Mouse (Mus musculus): ENCODE measurements around the gene Mcrip2. TPM values are rescaled to one million over a fixed set of nuclear protein-coding genes. Genes with fewer than 3 reads are reported as not detected.

The Mcrip2 gene
- total and polyA plus RNA-seq, 2 experiments, result 26.1 to 139 TPM

DNA sequence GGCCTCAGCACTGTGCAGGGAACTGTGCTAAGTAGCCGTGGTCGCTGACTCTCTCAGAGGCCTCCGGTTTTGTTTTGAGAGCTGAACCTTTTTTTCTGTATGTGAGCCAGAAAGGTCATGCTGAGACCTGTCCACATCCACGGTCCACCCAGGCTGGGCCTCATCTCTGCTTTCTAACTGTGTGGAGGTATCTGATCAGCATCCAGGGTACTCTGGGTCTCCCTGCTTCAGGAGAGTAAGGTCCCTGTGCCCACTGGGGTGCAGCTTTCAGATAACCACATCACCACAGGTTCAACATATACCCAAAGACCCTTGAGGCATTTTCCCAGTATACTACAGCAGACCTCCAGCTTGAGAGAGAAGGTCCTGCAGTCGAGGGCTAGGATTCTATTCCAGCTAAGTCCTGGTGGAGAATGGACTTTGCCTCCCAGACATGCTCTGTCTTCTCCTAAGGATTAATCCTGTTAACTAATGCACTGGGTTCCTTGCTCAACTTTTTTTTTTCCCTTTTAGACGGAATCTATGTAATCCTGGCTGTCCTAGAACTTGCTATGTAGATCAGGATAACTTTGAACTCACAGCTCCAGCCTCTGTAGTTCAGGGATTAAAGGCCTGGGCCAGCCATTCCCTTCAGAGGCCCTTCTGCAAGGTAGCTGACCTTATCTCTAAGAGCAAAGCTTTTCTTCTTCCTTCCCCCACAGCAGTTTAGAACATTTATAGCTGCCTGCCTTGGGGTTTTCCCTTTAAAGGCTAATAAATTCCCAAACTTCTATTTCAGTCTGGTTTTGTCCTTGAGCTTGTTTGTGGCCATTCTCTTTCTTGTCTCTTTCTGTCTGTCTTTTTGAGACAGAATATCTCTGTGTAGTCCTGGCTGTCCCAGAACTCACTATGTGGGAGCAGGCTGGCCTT, 6.6 kb downstream of the Mcrip2 start:
- no peaks in the 10 kb centered on the region for H3K27me3 ChIP-seq (ENCODE audit: control insufficient read depth, insufficient read depth, low read length)
- WGBS, result 8% methylated on average over 6 of the region's 6 CpGs
- H3K4me3 ChIP-seq (ENCODE audit: insufficient read depth, low read depth, low read length), result peak overlapping the region; percentile 71
- peak overlapping the region; percentile 82 for H3K9ac ChIP-seq (ENCODE audit: low read depth, low read length)
- no peak for DNase-seq (ENCODE audit: extremely low read depth, low read depth, low spot score)
- no peaks in the 10 kb centered on the region for H3K36me3 ChIP-seq (ENCODE audit: control insufficient read depth, insufficient read depth, low read length)
- H3K27ac ChIP-seq (replicated peaks; ENCODE audit: insufficient read depth, low read depth, low read length), result peak overlapping the region; percentile 61
- peaks cover 29% of the 10 kb centered on the region for H3K4me1 ChIP-seq (ENCODE audit: control insufficient read depth, insufficient read depth, low read length)
- TF ChIP-seq POLR2A (IDR thresholded peaks at IDR 0.05; ENCODE audit: extremely low read depth, insufficient read depth, low read length), result no peak
- no peak for TF ChIP-seq CTCF (IDR thresholded peaks at IDR 0.05; ENCODE audit: low read depth, low read length)
- H3K79me2 ChIP-seq (ENCODE audit: control insufficient read depth, insufficient read depth, low read length), result peaks cover 17% of the 10 kb centered on the region; the same call in 1 of the 2 replicates

- peak; percentile 36; the same call in 1 of the 2 replicates for TF ChIP-seq POLR2A (IDR thresholded peaks at IDR 0.05; ENCODE audit: extremely low read depth, insufficient read depth, low read length)
- peak; percentile 42; the same call in 1 of the 2 replicates for TF ChIP-seq CTCF (IDR thresholded peaks at IDR 0.05; ENCODE audit: low read depth, low read length)
- WGBS, result 5% methylated on average over 65 of the region's 65 CpGs
- peak within 1 kb of the TSS; percentile 82 for H3K9ac ChIP-seq (ENCODE audit: low read depth, low read length)
- no peaks in the 10 kb centered on the region for H3K27me3 ChIP-seq (ENCODE audit: control insufficient read depth, insufficient read depth, low read length)
- peak within 1 kb of the TSS; percentile 61 for H3K27ac ChIP-seq (replicated peaks; ENCODE audit: insufficient read depth, low read depth, low read length)
- H3K4me3 ChIP-seq (ENCODE audit: insufficient read depth, low read depth, low read length), result peak within 1 kb of the TSS; percentile 71
- H3K79me2 ChIP-seq (ENCODE audit: control insufficient read depth, insufficient read depth, low read length), result peaks cover 10% of the 10 kb centered on the region; the same call in 1 of the 2 replicates
- peak; percentile 85 for DNase-seq (ENCODE audit: extremely low read depth, low read depth, low spot score)
- peaks cover 22% of the 10 kb centered on the region for H3K4me1 ChIP-seq (ENCODE audit: control insufficient read depth, insufficient read depth, low read length)
- H3K36me3 ChIP-seq (ENCODE audit: control insufficient read depth, insufficient read depth, low read length), result no peaks in the 10 kb centered on the region
Measured at GRCm38 (mm10) chr17:25860832-25861703, 7.5 kb downstream of the Mcrip2 start, which contains the start of gene Wdr90. Gene Wdr90 (minus strand): TSS chr17:25861501.

GRCm38 (mm10) chr17:25860229-25860628, 8.3 kb downstream of the Mcrip2 start:
- no peak overlapping the region for H3K9ac ChIP-seq (ENCODE audit: low read depth, low read length)

DNA sequence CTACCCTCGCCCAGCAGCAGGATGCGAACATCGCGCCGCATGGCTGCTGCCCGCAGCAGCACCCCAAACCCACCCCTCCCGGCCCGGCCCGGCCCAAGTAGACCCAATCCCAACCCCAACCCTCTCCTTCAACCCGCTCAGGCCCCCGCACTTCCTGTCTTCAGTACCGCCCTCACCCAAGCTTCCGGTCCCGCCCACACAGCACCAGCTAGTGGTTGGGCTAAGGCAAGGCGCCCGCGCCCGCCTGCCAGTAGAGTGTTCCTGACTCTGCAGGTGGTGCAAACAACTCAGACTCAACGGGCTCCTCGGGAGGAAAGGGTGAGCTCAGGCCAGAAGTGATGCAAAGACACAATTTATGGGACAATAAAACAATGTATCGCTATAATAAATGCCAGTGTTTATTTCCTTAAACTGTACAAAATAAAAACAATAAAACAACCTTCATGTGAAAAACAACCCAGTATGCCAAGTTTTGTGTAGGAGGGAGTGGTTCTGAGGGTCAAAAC, 24.1 kb downstream of the Mcrip2 start, which contains the start of gene Rhot2:
Gene Rhot2 (minus strand): TSS at position 456 of the 506 bp plus-strand sequence.
- peak; percentile 83; the same call in 1 of the 2 replicates for TF ChIP-seq POLR2A (IDR thresholded peaks at IDR 0.05; ENCODE audit: extremely low read depth, insufficient read depth, low read length)
- peak; percentile 61 for TF ChIP-seq CTCF (IDR thresholded peaks at IDR 0.05; ENCODE audit: low read depth, low read length)
- 0 out of 2 replicates have a peak, but pooled peaks cover 2% of the 10 kb centered on the region for H3K36me3 ChIP-seq (ENCODE audit: control insufficient read depth, insufficient read depth, low read length)
- peaks cover 15% of the 10 kb centered on the region for H3K4me1 ChIP-seq (ENCODE audit: control insufficient read depth, insufficient read depth, low read length)
- H3K4me3 ChIP-seq (ENCODE audit: insufficient read depth, low read depth, low read length), result peak within 1 kb of the TSS; percentile 95
- under 1% methylated on average over 21 of the region's 21 CpGs for WGBS
- H3K9ac ChIP-seq (ENCODE audit: low read depth, low read length), result peak within 1 kb of the TSS; percentile 96
- DNase-seq (ENCODE audit: extremely low read depth, low read depth, low spot score), result peak; percentile 84
- peaks cover 15% of the 10 kb centered on the region; the same call in 1 of the 2 replicates for H3K79me2 ChIP-seq (ENCODE audit: control insufficient read depth, insufficient read depth, low read length)
- no peaks in the 10 kb centered on the region for H3K27me3 ChIP-seq (ENCODE audit: control insufficient read depth, insufficient read depth, low read length)
- peak within 1 kb of the TSS; percentile 76 for H3K27ac ChIP-seq (replicated peaks; ENCODE audit: insufficient read depth, low read depth, low read length)

More at GRCm38 (mm10) chr17:25860229-25860628, 8.3 kb downstream of the Mcrip2 start:
- 92% methylated on average over 6 of the region's 6 CpGs for WGBS
- H3K79me2 ChIP-seq (ENCODE audit: control insufficient read depth, insufficient read depth, low read length), result peaks cover 4% of the 10 kb centered on the region; the same call in 1 of the 2 replicates
- no peak for TF ChIP-seq POLR2A (IDR thresholded peaks at IDR 0.05; ENCODE audit: extremely low read depth, insufficient read depth, low read length)
- no peak for TF ChIP-seq CTCF (IDR thresholded peaks at IDR 0.05; ENCODE audit: low read depth, low read length)
- no peak overlapping the region for H3K4me3 ChIP-seq (ENCODE audit: insufficient read depth, low read depth, low read length)
- H3K27ac ChIP-seq (replicated peaks; ENCODE audit: insufficient read depth, low read depth, low read length), result no peak overlapping the region
- H3K27me3 ChIP-seq (ENCODE audit: control insufficient read depth, insufficient read depth, low read length), result no peaks in the 10 kb centered on the region
- no peaks in the 10 kb centered on the region for H3K36me3 ChIP-seq (ENCODE audit: control insufficient read depth, insufficient read depth, low read length)
- H3K4me1 ChIP-seq (ENCODE audit: control insufficient read depth, insufficient read depth, low read length), result peaks cover 15% of the 10 kb centered on the region
- DNase-seq (ENCODE audit: extremely low read depth, low read depth, low spot score), result no peak
